Mouse (Mus musculus): Measurements from ENCODE around the gene Sec24d.
A peak's percentile ranks its signal among the peaks of the same experiment; 100 is the strongest.

Gene Sec24d

GRCm38 (mm10) chr3:123395611-123396010 lies 128.4 kb downstream of the Sec24d start:
- no peak for DNase-seq (ENCODE audit: low spot score)

GRCm38 (mm10) chr3:123397562-123398481 lies 130.6 kb downstream of the Sec24d start:
- peak; percentile 7 for DNase-seq (ENCODE audit: low spot score)

- no peak for DNase-seq (ENCODE audit: low spot score)
These were observed 137.7 kb downstream of the Sec24d start for GRCm38 (mm10) chr3:123404945-123405344.

- DNase-seq (ENCODE audit: low spot score) = no peak
These were observed 144.7 kb downstream of the Sec24d start for GRCm38 (mm10) chr3:123411821-123412578.

GRCm38 (mm10) chr3:123413173-123413572 lies 145.9 kb downstream of the Sec24d start:
- no peak for DNase-seq (ENCODE audit: low spot score)
